Mouse (Mus musculus) megakaryocyte-erythroid progenitor cell, adult 5-6 weeks (primary cell): ENCODE results near the gene Pde4b. TPM values are rescaled to one million over a fixed set of nuclear protein-coding genes. Genes with fewer than 3 reads are reported as not detected.

Experiments used
- ATAC-seq: replicated peaks from 2 replicates; pipeline ENCODE4 v1.8.0; 2016; ENCODE audit warnings: mild to moderate bottlenecking, inconsistent platforms; ENCODE audit not compliant: severe bottlenecking, poor library complexity, low FRiP score, low TSS enrichment
- total RNA-seq, 2 experiments: library from RNA; stranded (forward) in 1 of 2; stranded (reverse) in 1 of 2; fragments of 200-1000, 215-1000 nt in 1 of 2; fragments of >200 nt in 1 of 2; fragmentation: Nextera tagmentation in 1 of 2; gene quantifications; 2 replicates each; pipeline ENCODE4 v1.2.3; 2014 to 2017

Gene Pde4b
- total RNA-seq, 2 experiments from 2014 or later = 18.0 to 23.9 TPM

GRCm38 (mm10) chr4:102560676-102561280 lies 473.4 kb downstream of the Pde4b start:
- ATAC-seq = no peak

- no peak for ATAC-seq
Observed at GRCm38 (mm10) chr4:102563273-102563855, 476.0 kb downstream of the Pde4b start.

DNA sequence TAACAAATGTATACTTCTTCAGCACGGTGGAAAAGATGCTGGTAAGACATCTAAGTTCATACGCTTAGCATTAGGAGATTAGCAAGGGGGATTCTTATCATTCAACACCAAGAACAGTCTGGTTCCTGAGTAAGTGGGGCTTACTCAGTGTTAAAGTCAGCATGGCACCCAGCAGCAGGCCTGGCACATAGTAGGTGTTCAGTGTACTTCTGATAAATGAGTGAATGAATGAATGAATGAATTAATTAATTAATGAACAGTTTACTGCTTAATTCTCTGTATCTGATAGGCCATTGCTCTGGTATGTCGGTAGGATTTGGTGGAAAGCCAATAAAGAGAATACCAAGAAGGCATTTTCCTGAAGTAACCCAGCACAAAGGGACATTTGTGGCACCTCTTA lies 476.9 kb downstream of the Pde4b start:
- ATAC-seq = no peak

GRCm38 (mm10) chr4:102566421-102566820 lies 479.1 kb downstream of the Pde4b start:
- ATAC-seq = no peak

DNA sequence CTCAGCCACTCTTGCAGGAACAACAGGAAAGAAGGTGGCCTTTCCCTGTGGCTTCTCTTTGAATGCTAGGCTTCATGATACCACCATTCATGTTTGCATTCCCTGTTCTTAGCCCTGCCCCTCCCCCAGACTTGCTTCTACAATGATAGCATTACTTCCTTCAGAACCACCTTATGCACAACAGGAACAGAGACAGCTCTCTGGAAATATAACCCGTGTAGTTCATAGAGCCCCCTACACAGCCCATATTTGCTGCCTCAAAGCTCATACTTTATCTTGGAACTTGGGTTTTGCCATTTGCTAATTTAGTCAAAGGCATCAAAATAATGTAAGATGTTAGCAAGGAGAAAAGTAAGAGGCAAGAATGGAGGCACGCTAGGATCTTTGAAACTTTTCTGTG lies 479.8 kb downstream of the Pde4b start:
- no peak for ATAC-seq

DNA sequence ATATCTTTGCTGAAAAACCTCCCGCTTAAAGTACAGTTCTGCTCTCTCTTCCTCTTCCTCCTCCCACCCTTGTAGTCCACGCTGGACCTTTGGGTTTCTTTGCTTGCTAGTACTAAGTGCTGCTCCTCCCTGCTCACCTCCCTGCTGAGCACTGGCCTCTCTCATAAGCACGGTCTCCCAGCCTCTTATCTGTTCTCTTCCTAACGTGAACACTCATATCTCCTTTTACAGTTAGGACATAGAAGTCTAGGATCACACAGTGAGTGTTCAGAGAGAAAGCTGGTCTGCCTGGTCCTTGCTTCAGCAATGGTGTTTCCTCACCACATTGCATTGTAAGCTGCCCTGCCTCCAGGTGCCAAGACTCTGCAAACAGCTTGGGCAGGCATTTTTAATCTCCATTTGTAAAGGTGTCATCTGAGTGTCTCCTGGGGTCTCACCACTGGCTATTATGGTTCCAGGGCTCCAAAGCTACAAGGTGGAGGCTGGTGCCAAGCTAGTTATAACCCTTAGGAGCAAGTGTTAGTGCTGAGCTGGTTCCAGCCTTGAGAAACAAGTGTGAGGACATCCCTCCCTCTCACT lies 480.4 kb downstream of the Pde4b start:
- ATAC-seq = peak; percentile 24

- ATAC-seq = peak; percentile 51
Observed at GRCm38 (mm10) chr4:102568591-102568990, 481.2 kb downstream of the Pde4b start.

DNA sequence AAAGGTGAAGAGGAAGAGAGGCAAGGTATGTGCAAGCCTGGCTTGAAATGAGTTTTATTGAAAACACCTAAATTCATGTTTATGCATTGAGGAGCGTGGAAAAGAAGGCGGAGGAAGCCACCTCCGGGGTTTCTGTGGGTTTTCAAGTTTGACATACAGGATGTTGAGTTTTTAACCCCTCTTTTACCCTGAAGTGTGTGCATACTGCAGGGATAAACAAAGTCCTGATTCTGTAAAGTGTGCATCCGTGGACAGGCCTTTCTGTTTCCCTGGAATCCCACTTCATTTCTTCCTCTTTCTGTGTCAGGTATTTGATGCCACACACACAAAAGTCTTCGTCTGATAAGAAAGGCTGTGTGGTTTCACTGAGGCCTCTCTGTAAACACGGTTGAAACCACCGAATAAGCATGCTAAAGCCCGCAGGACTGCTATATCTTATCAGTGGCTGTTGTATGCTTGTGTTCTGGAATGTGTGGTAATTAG lies 481.8 kb downstream of the Pde4b start:
- ATAC-seq = peak; percentile 51

DNA sequence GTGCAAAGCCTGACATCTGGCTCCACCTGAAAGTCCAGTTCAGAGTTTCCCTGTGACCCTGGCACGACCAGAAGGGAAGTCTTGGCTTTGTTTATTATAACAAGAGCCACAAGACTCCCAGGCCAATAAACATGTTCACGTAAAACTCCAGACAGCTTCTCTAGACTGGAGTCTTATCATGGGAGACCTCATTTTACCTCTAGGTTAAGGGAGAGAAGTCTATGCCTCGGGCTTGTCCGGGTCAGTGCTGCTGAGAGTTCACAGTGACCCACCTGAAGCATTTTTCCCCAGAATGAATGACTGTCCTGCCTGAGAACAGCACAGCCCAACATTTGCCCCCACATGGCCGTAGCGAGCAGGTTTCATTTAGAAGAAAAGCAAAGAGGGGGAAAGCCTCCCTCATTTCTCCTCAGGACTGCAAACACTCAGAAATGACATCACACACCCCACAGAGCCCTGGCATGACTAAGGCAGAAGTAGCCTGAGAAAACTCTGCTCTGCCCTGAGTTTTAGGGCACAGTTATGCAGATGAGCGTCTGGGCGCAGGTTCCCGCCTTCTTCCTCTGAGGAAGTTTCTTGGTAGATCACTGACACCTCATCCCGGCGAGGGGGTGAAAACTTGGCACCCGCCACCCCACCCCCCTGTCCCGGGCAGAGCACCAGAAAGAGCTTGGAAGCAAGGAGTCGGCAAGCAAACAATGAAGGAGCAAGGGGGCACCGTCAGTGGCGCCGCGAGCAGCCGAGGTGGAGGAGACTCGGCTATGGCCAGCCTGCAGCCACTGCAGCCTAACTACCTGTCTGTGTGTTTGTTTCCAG lies 482.8 kb downstream of the Pde4b start:
- peak; percentile 62 for ATAC-seq

- peak; percentile 19 for ATAC-seq
Observed at GRCm38 (mm10) chr4:102570766-102571411, 483.5 kb downstream of the Pde4b start.

DNA sequence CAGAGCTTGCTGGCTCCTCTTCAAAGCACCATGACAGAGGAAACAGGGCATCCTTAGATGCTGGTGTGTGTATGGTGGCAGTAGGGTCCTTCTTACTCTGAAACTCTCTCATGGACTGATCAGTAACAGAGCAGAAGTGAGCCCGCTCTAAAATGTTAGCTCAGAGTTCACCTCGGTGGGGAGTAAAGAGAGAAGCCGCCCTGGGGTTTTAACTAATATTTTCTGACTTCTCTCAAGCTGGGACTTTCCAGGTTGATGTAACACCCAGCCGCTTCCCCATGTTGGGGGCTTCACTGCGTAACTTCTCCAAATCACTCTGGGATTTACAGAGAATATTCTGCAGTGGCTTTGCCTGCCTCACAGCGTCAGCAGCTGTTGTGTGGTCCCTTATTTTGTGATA lies 484.7 kb downstream of the Pde4b start:
- no peak for ATAC-seq

DNA sequence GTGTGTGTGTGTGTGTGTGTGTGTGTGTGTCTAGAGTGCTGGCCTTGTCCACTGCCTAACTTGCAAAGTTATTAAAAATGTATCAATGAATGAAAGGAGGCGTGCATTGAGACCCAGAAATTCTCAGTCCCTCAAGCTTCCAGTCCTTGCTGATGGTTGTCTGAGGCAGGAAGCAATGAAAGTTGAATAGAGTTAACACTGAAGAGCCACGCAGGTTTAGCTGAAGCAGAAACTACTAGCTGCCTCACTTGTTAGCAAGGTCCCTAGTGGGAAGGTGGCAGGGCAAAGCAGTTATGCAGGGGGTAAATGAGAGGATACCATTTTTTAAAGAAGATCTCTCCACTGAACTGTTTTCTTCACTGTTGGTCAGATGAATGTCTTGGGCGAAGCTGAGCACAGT lies 485.2 kb downstream of the Pde4b start:
- no peak for ATAC-seq

DNA sequence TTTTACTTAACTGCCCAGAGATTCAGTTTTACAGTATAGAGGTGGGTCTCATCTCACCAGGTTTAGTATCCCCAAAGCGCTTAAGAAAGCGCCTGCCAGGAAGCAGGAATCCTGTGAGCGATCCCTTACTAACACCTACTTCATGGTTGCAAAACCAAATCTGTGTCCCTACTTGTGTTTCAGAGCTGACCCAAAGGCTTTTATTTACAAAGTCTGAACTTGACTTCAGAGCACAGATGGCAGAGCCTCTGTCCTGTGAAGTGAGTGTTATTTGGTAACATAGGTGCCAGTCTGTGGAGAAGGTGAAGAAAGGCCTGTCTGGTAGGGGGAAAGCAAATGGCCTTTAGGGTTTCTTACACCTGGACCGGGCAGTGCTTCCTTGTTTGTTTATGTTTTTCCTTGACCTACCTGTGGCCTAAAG lies 486.0 kb downstream of the Pde4b start:
- ATAC-seq = no peak

DNA sequence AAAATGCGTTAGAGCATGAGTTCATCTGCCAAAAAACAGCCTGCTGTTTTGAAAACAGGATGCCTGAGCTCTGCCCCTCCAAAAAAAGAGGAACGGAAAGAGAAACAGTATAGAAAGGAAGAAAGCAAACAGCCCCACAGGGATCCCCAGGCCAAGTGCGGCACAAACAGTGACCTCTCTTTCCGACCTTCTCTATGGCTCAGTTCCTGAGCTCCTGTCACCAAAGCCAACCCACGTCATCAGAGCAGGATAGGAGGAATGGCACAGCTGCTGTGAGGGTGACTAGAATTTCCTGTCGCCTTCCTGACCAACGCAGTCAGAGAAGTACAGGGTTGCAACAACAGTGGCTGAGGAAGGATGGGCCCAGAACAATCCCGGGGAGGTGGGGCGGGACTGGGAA lies 486.9 kb downstream of the Pde4b start:
- no peak for ATAC-seq

GRCm38 (mm10) chr4:102574666-102575254 lies 487.4 kb downstream of the Pde4b start:
- ATAC-seq = no peak

GRCm38 (mm10) chr4:102576109-102576508 lies 488.8 kb downstream of the Pde4b start:
- ATAC-seq = no peak

GRCm38 (mm10) chr4:102577636-102578035 lies 490.3 kb downstream of the Pde4b start:
- ATAC-seq = no peak

- no peak for ATAC-seq
Observed at GRCm38 (mm10) chr4:102579051-102579450, 491.7 kb downstream of the Pde4b start.

DNA sequence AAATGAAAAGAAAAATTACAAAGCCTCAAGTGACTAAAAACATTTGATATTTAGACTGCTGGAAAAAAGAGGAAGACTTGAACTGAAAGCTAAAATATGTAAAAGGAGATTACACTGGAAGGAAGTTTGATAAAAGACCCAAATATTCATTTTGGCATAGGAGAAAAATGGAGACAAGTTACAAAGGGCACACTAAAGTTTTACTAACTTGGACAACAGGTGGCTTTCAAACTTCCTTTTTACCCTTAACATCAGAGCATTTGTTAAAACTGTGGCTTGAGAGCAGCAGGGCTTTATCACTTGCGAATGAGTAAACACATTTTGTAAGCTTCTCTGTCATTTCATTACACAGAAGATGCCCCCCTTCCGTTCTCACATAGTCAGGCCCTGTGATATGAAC lies 492.4 kb downstream of the Pde4b start:
- peak; percentile 43 for ATAC-seq
